Mouse (Mus musculus) cerebellum, adult 8-10 months (tissue): ENCODE results near the gene Arfgap3.
"Not testable (repeated sequence)": the region's sequence is repeated elsewhere in the genome, so short reads cannot be mapped to it uniquely, and the experiment has no call there.

Source experiments
- DNase-seq: peaks from one replicate; pipeline ENCODE4 v3.0.0; 2022

Arfgap3 gene

GRCm38 (mm10) chr15:83293706-83294645, 56.1 kb downstream of the Arfgap3 start:
- no peak for DNase-seq

- DNase-seq, result no peak
Observed at GRCm38 (mm10) chr15:83293144-83293543, 56.9 kb downstream of the Arfgap3 start.

GRCm38 (mm10) chr15:83292261-83293056, 57.6 kb downstream of the Arfgap3 start:
- no peak for DNase-seq

GRCm38 (mm10) chr15:83290899-83291298, 59.1 kb downstream of the Arfgap3 start:
- DNase-seq, result no peak

GRCm38 (mm10) chr15:83284828-83285227, 65.2 kb downstream of the Arfgap3 start:
- no peak for DNase-seq

- no peak for DNase-seq
Observed at GRCm38 (mm10) chr15:83282397-83282796, 67.7 kb downstream of the Arfgap3 start.

GRCm38 (mm10) chr15:83281303-83281702, 68.7 kb downstream of the Arfgap3 start:
- no peak for DNase-seq

- DNase-seq, result no peak
Observed at GRCm38 (mm10) chr15:83278579-83278978, 71.5 kb downstream of the Arfgap3 start.

- peak; percentile 50 for DNase-seq
Observed at GRCm38 (mm10) chr15:83277451-83277850, 72.6 kb downstream of the Arfgap3 start.

GRCm38 (mm10) chr15:83274237-83274636, 75.8 kb downstream of the Arfgap3 start:
- not testable (repeated sequence) for DNase-seq

GRCm38 (mm10) chr15:83273017-83273416, 77.0 kb downstream of the Arfgap3 start:
- DNase-seq, result no peak

- not testable (repeated sequence) for DNase-seq
Observed at GRCm38 (mm10) chr15:83271221-83271620, 78.8 kb downstream of the Arfgap3 start.

- DNase-seq, result not testable (repeated sequence)
Observed at GRCm38 (mm10) chr15:83269985-83270384, 80.1 kb downstream of the Arfgap3 start.

- not testable (repeated sequence) for DNase-seq
Observed at GRCm38 (mm10) chr15:83268428-83268827, 81.6 kb downstream of the Arfgap3 start.

GRCm38 (mm10) chr15:83265269-83265668, 84.8 kb downstream of the Arfgap3 start:
- no peak for DNase-seq

GRCm38 (mm10) chr15:83263405-83263804, 86.6 kb downstream of the Arfgap3 start:
- DNase-seq, result no peak

- DNase-seq, result no peak
Observed at GRCm38 (mm10) chr15:83257906-83258305, 92.1 kb downstream of the Arfgap3 start.

- DNase-seq, result no peak
Observed at GRCm38 (mm10) chr15:83256491-83256890, 93.6 kb downstream of the Arfgap3 start.

- no peak for DNase-seq
Observed at GRCm38 (mm10) chr15:83255944-83256343, 94.1 kb downstream of the Arfgap3 start.

GRCm38 (mm10) chr15:83255191-83255782, 94.8 kb downstream of the Arfgap3 start:
- DNase-seq, result no peak

- DNase-seq, result no peak
Observed at GRCm38 (mm10) chr15:83254372-83255070, 95.5 kb downstream of the Arfgap3 start.

GRCm38 (mm10) chr15:83252060-83252459, 98.0 kb downstream of the Arfgap3 start:
- DNase-seq, result no peak
